Mouse (Mus musculus) bone marrow, adult 2 months (tissue): ENCODE data around the gene Slc13a5.

ENCODE experiments used
- CTCF ChIP-seq: fragments of 200-500 bp; IDR thresholded peaks from 2 replicates; pipeline ENCODE4 v1.5.1; 2011; ENCODE audit warnings: low read length, control low read depth; ENCODE audit not compliant: control insufficient read depth, insufficient read depth
- POLR2A ChIP-seq: fragments of 200-500 bp; IDR thresholded peaks from 2 replicates; pipeline ENCODE4 v1.6.1; 2011; ENCODE audit warnings: low read depth, mild to moderate bottlenecking, control low read depth, low read length, borderline replicate concordance; ENCODE audit not compliant: control insufficient read depth

DNA sequence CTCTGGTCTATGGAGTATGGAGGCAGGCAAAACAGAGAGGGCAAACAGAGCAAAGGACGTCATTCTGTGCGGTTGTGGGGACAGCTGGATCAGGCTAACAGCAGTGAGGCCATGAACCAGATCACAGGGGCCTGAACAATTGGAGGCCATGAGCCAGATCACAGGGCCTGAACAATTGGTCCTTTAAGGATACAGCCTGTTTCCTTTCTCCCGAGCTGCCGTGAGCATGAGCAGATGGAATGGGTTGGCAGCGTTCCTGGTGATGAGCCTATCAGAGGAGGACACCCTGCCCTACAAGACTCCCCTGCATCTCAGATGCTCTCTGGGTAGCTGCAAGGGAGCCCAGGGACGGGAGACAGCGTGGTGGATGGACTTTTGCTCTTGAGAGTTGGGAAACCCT, 35.2 kb upstream of the Slc13a5 start:
- no peak for TF ChIP-seq CTCF
- no peak for TF ChIP-seq POLR2A
